Mouse (Mus musculus) forebrain, embryonic 14.5 days (tissue): ENCODE measurements at regions not wholly inside any gene's neighbourhood (a gene's known extent, or its start where the extent isn't known, plus 50 kb on each side); places are given as distances from the start of the nearest gene placed in this dataset.
"Not testable (repeated sequence)": the region's sequence is repeated elsewhere in the genome, so short reads cannot be mapped to it uniquely, and the experiment has no call there.

Experiments used
- ATAC-seq: fragments of 200-750 bp; cut with Nextera tagmentation; 2 replicates; pipeline ENCODE4 v1.8.0; 2017; ENCODE audit warnings: mild to moderate bottlenecking, moderate library complexity
- DNase-seq: peaks from one replicate; pipeline ENCODE4 v3.0.0-alpha.2; 2015; ENCODE audit warnings: low spot score
- H3K27ac ChIP-seq: fragments of 300-500 bp; sonication (generic); 2 replicates; pipeline ENCODE4 v1.5.1; 2014; ENCODE audit warnings: low read depth, mild to moderate bottlenecking, control low read depth, low read length, moderate library complexity
- H3K27me3 ChIP-seq: fragments of 300-500 bp; sonication (generic); replicated peaks from 2 replicates; pipeline ENCODE4 v1.6.1; 2014; ENCODE audit warnings: low read length, control low read depth, mixed read lengths; ENCODE audit not compliant: control insufficient read depth, insufficient read depth
- H3K36me3 ChIP-seq: fragments of 300-500 bp; sonication (generic); 2 replicates; pipeline ENCODE4 v1.6.1; 2014; ENCODE audit warnings: low read length, control low read depth; ENCODE audit not compliant: control insufficient read depth, insufficient read depth
- H3K4me1 ChIP-seq: fragments of 300-500 bp; sonication (generic); 2 replicates; pipeline ENCODE4 v1.6.1; 2014; ENCODE audit warnings: antibody characterized with exemption, low read length, control low read depth; ENCODE audit not compliant: control insufficient read depth, insufficient read depth
- H3K4me2 ChIP-seq: fragments of 300-500 bp; sonication (generic); 2 replicates; pipeline ENCODE4 v1.6.1; 2014; ENCODE audit warnings: mild to moderate bottlenecking, control low read depth, low read length
- H3K4me3 ChIP-seq: fragments of 300-500 bp; sonication (generic); 2 replicates; pipeline ENCODE4 v1.5.1; 2014; ENCODE audit warnings: low read depth, low read length, control low read depth
- H3K9ac ChIP-seq: fragments of 300-500 bp; sonication (generic); 2 replicates; pipeline ENCODE4 v1.6.1; 2014; ENCODE audit warnings: mild to moderate bottlenecking, low read length, control low read depth, moderate library complexity
- H3K9me3 ChIP-seq: fragments of 300-500 bp; sonication (generic); replicated peaks from 2 replicates; pipeline ENCODE4 v1.6.1; 2016; ENCODE audit warnings: low read length, control low read depth, mixed read lengths; ENCODE audit not compliant: control insufficient read depth
- WGBS: fragments of 180-500 bp; shearing (Covaris S2); extraction: QIAGEN DNeasy Blood & Tissue Kit; methylation state at CpG from one replicate; pipeline ENCODE4 v1.1.7; 2014; 5-methylcytosine and 5-hydroxymethylcytosine counted together

GRCm38 (mm10) chr1:164521371-164522130, 63.4 kb upstream of the Atp1b1 start:
- Histone ChIP-seq H3K9ac (no peak overlapping the region), H3K4me2 (no peak overlapping the region), H3K9me3 (no peaks in the 10 kb centered on the region), H3K4me1 (no peaks in the 10 kb centered on the region), H3K27ac (no peak overlapping the region), H3K36me3 (no peaks in the 10 kb centered on the region), H3K27me3 (no peaks in the 10 kb centered on the region), H3K4me3 (no peak overlapping the region)
- ATAC-seq (no peak), DNase-seq (no peak)
- WGBS, result 94% methylated on average over 6 of the region's 6 CpGs

- 98% methylated on average over 3 of the region's 3 CpGs for WGBS
- no peak overlapping the region for H3K4me3 ChIP-seq
- H3K4me2 ChIP-seq, result no peak overlapping the region
- no peak for ATAC-seq
- DNase-seq, result no peak
- no peaks in the 10 kb centered on the region for H3K36me3 ChIP-seq
- H3K9me3 ChIP-seq, result no peaks in the 10 kb centered on the region
- H3K27me3 ChIP-seq, result no peaks in the 10 kb centered on the region
- no peaks in the 10 kb centered on the region for H3K4me1 ChIP-seq
- no peak overlapping the region for H3K9ac ChIP-seq
- H3K27ac ChIP-seq, result no peak overlapping the region
Observed at GRCm38 (mm10) chr1:164518866-164519265, 60.7 kb upstream of the Atp1b1 start.

GRCm38 (mm10) chr1:164518308-164518707, 60.2 kb upstream of the Atp1b1 start:
- no peak for DNase-seq
- no peak for ATAC-seq
- Histone ChIP-seq H3K4me3 (no peak overlapping the region), H3K27ac (no peak overlapping the region), H3K9me3 (no peaks in the 10 kb centered on the region), H3K36me3 (no peaks in the 10 kb centered on the region), H3K4me2 (no peak overlapping the region), H3K4me1 (no peaks in the 10 kb centered on the region), H3K9ac (no peak overlapping the region), H3K27me3 (no peaks in the 10 kb centered on the region)
- 90% methylated on average over 4 of the region's 4 CpGs for WGBS

- H3K9me3 ChIP-seq, H3K27ac ChIP-seq, H3K9ac ChIP-seq, ATAC-seq, DNase-seq, H3K4me3 ChIP-seq, H3K27me3 ChIP-seq, H3K4me1 ChIP-seq, H3K36me3 ChIP-seq, H3K4me2 ChIP-seq: not testable (repeated sequence)
- 92% methylated on average over 2 of the region's 2 CpGs for WGBS
Observed at GRCm38 (mm10) chr1:164517362-164517761, 59.2 kb upstream of the Atp1b1 start.

GRCm38 (mm10) chr1:164511628-164512385, 53.7 kb upstream of the Atp1b1 start:
- Histone ChIP-seq H3K4me3 (no peak overlapping the region), H3K4me2 (no peak overlapping the region), H3K27ac (no peak overlapping the region), H3K36me3 (no peaks in the 10 kb centered on the region), H3K9me3 (no peaks in the 10 kb centered on the region), H3K27me3 (no peaks in the 10 kb centered on the region), H3K9ac (no peak overlapping the region), H3K4me1 (no peaks in the 10 kb centered on the region)
- ATAC-seq (no peak), DNase-seq (no peak)
- 89% methylated on average over 7 of the region's 7 CpGs for WGBS

- no peak overlapping the region for H3K9ac ChIP-seq
- no peaks in the 10 kb centered on the region for H3K4me1 ChIP-seq
- H3K4me2 ChIP-seq, result no peak overlapping the region
- DNase-seq (no peak), ATAC-seq (no peak)
- no peaks in the 10 kb centered on the region for H3K36me3 ChIP-seq
- no peaks in the 10 kb centered on the region for H3K27me3 ChIP-seq
- WGBS, result 86% methylated on average over 1 of the region's 1 CpGs
- no peak overlapping the region for H3K4me3 ChIP-seq
- no peak overlapping the region for H3K27ac ChIP-seq
- no peaks in the 10 kb centered on the region for H3K9me3 ChIP-seq
Observed at GRCm38 (mm10) chr1:164509226-164509625, 51.1 kb upstream of the Atp1b1 start.

- H3K27ac ChIP-seq, result no peak overlapping the region
- H3K9me3 ChIP-seq, result no peaks in the 10 kb centered on the region
- H3K4me2 ChIP-seq, result no peak overlapping the region
- 53% methylated on average over 8 of the region's 8 CpGs for WGBS
- H3K27me3 ChIP-seq, result no peaks in the 10 kb centered on the region
- no peak overlapping the region for H3K4me3 ChIP-seq
- DNase-seq (no peak), ATAC-seq (no peak)
- no peak overlapping the region for H3K9ac ChIP-seq
- H3K36me3 ChIP-seq, result no peaks in the 10 kb centered on the region
- no peaks in the 10 kb centered on the region for H3K4me1 ChIP-seq
Observed at GRCm38 (mm10) chr1:164508556-164508955, 50.4 kb upstream of the Atp1b1 start.

GRCm38 (mm10) chr1:164508106-164508505, 50.0 kb upstream of the Atp1b1 start:
- peak; percentile 28 for DNase-seq

More at GRCm38 (mm10) chr1:164508106-164508505, 50.0 kb upstream of the Atp1b1 start:
- Histone ChIP-seq H3K36me3 (no peaks in the 10 kb centered on the region), H3K4me3 (no peak overlapping the region), H3K27ac (no peak overlapping the region), H3K9ac (no peak overlapping the region), H3K4me2 (no peak overlapping the region), H3K9me3 (no peaks in the 10 kb centered on the region), H3K27me3 (no peaks in the 10 kb centered on the region), H3K4me1 (no peaks in the 10 kb centered on the region)
- WGBS, result 2% methylated on average over 5 of the region's 5 CpGs
- ATAC-seq, result 0 out of 2 replicates have a peak, but pooled peaks have one; percentile 37
